Mouse (Mus musculus): Measurements from ENCODE around the gene Sspn. TPM values are rescaled to one million over a fixed set of nuclear protein-coding genes. Genes with fewer than 3 reads are reported as not detected.
A peak's percentile ranks its signal among the peaks of the same experiment; 100 is the strongest.

Sspn gene
- polyA plus RNA-seq, 1 experiment from 2014 or later = 15.9 TPM

DNA sequence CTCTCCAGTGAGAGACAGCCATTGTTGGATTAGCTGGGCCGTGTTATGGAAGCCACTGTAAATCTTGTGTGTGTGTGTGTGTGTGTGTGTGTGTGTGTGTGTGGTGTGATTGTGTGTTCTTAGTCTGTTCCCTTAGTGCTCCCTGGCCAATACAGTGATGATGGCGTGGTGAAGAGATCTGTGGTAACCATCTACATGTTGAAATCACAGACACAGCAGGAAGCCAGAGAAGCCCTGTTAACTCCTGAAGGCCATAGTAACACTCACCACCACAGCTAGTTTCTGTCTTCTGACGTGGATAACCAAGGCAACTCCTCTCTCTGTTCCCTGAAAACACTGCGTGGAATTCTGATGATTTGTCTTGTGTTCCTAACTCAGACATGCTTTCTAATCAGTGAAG lies 40.7 kb downstream of the Sspn start:
- no peak for TF ChIP-seq CTCF (IDR thresholded peaks at IDR 0.05)
- POLR2A ChIA-PET = interaction anchor here (1.0 kb wide), 1 partner anchor 152 kb away, joined by 4 read pairs; no protein-coding TSS in a partner anchor
- in situ Hi-C loops (cut with MboI; ENCODE audit: low pct_unique_long_range_greater_than_20kb) = no loop called here
- ATAC-seq (no peak), DNase-seq (ENCODE audit: low read depth, low spot score) (no peak)
- CTCF ChIA-PET = interaction anchor here (1.7 kb wide), 1 partner anchor 9 kb away, joined by 5 read pairs; no protein-coding TSS in a partner anchor
- H3K27me3 ChIP-seq = no peaks in the 10 kb centered on the region

DNA sequence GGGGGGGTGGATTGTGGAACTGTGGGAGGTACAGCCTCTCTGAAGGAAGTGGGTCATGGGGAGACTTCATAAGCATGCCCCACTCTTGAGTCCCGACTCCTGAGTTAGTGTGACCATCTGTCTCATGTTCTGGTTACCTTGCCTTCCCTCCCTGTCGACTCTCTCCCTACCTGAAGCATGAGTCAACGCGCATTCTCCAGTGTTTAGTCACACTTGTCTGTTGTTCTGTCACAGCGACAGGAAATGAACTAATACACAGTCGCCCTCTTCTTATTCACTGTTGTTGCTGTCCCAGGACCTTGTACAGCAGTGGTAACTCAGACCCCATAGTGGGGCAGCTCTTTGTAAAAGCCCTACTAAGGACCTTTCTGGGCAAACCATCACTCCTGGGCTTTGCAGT lies 41.4 kb downstream of the Sspn start:
- H3K27me3 ChIP-seq = no peaks in the 10 kb centered on the region
- TF ChIP-seq CTCF (IDR thresholded peaks at IDR 0.05) = no peak
- DNase-seq (ENCODE audit: low read depth, low spot score) (no peak), ATAC-seq (no peak)
- in situ Hi-C loops (cut with MboI; ENCODE audit: low pct_unique_long_range_greater_than_20kb) = no loop called here
- CTCF ChIA-PET = interaction anchor here (1.7 kb wide), 1 partner anchor 8 kb away, joined by 5 read pairs; no protein-coding TSS in a partner anchor
- POLR2A ChIA-PET = interaction anchor here (0.6 kb wide), 1 partner anchor 37 kb away, joined by 3 read pairs; no protein-coding TSS in a partner anchor

DNA sequence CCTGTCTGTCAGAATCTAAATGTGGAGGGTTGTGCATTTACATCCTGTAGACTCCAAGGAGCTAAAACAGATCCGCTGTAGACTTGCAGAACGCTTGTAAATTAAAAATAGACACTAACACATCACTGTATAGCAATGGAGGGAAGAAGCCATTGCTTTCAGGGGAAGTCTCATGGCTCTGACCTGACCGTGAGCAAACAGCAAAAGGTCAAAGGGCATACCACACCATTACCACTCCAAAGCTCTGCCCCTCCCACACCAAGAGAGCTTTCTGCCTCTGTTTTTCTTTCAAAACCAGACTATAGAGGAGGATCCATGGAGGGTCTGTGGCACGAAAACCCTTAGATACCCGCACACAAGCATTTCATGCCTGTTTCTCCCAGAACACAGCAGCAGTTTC lies 41.9 kb downstream of the Sspn start:
- POLR2A ChIA-PET = no interaction called here
- CTCF ChIA-PET = interaction anchor here (0.9 to 1.7 kb wide), 2 partner anchors 7 to 9 kb away, joined by 3 to 5 read pairs; no protein-coding TSS in a partner anchor
- DNase-seq (ENCODE audit: low read depth, low spot score) (no peak), ATAC-seq (no peak)
- TF ChIP-seq CTCF (IDR thresholded peaks at IDR 0.05) = no peak
- H3K27me3 ChIP-seq = no peaks in the 10 kb centered on the region
- in situ Hi-C loops (cut with MboI; ENCODE audit: low pct_unique_long_range_greater_than_20kb) = no loop called here

DNA sequence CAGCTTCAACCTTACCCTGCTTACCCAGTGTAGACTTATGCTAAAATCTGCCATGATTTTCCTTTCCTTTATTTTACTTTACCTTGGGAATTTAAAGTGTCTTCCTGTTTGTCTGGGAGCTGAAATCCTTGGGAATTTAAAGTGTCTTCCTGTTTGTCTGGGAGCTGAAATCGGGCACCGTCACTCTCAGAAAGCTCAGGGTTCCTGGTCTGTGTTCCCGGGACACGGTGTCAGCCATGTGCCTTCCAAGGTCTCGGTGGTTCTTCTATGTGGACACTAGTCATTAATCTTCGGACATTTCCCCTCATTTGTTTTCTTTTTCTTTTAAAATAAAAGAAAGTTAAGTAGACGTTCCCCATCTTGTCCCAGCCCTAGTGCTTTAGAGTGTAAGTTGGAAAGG lies 43.3 kb downstream of the Sspn start:
- CTCF ChIA-PET = interaction anchor here (2.5 kb wide), 1 partner anchor 14 kb away, joined by 6 read pairs; no protein-coding TSS in a partner anchor
- H3K27me3 ChIP-seq = no peaks in the 10 kb centered on the region
- no peak for ATAC-seq
- no peak for DNase-seq (ENCODE audit: low read depth, low spot score)
- POLR2A ChIA-PET = no interaction called here
- TF ChIP-seq CTCF (IDR thresholded peaks at IDR 0.05) = no peak
- in situ Hi-C loops (cut with MboI; ENCODE audit: low pct_unique_long_range_greater_than_20kb) = no loop called here

DNA sequence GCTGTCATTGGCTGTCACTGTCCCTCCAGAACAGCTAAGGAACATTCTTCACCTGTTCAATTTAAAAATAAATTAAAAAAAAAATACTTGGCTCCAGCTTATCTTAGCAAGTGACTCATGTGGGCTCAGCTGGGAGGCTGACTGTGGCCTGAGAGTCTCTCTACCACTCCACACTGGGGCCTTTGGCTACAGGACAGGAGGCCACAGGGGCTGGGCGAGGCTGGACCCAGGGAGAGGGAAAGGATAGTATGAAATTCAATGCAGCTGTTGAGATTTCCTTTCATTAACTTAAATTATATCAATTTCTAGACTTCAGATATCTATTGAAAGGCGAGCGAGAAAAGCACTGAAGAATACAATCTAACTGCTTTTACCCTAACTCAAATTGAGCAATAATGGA lies 45.9 kb downstream of the Sspn start:
- ChIA-PET POLR2A (interaction anchor here (0.6 to 2.0 kb wide), 3 partner anchors 9 to 113 kb away, joined by 4 to 6 read pairs (median 5); no protein-coding TSS in a partner anchor), CTCF (interaction anchor here (0.9 to 2.9 kb wide), 6 partner anchors 9 to 295 kb away, joined by 3 to 15 read pairs (median 3); no protein-coding TSS in a partner anchor)
- no peak for TF ChIP-seq CTCF (IDR thresholded peaks at IDR 0.05)
- no peak for ATAC-seq
- no peak for DNase-seq (ENCODE audit: low read depth, low spot score)
- no peaks in the 10 kb centered on the region for H3K27me3 ChIP-seq
- in situ Hi-C loops (cut with MboI; ENCODE audit: low pct_unique_long_range_greater_than_20kb) = no loop called here

DNA sequence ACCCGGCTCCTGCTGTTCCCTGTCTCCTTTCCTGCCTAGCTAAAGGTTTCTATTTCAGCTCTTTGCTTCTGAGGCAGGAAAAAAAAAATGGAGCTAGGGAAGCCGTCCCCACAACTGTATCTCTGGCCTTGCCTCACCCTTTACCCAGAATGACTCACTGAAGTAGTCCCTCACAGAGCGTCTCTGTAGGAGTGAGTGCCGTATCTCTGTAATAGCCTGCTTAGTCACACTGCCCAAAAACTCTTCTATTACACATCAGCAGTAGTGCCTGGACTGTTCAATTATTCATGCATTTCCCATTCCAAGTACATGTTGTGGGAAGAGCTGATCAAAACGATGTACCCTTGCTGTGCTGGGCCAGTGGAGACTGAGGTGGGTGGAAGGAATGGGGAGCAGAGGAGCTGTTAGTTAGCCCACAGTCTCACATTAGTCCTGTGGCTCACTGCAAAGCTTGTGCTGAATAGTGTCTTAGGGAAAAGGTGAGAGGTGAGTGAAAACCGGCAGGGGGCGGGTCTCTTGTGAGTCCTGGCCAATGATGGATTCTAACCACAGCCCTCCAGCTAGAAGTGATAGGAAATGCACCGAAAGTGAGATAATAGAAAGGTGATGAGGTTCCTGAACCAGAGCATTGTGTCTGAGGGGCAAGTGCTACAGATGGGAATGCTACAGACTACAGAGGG lies 46.5 kb downstream of the Sspn start:
- CTCF ChIA-PET = interaction anchor here (0.9 to 2.9 kb wide), 5 partner anchors 9 to 294 kb away, joined by 3 to 15 read pairs (median 3); no protein-coding TSS in a partner anchor
- no peaks in the 10 kb centered on the region for H3K27me3 ChIP-seq
- ATAC-seq (peak; percentile 97), DNase-seq (ENCODE audit: low read depth, low spot score) (no peak)
- in situ Hi-C loops (cut with MboI; ENCODE audit: low pct_unique_long_range_greater_than_20kb) = no loop called here
- POLR2A ChIA-PET = interaction anchor here (1.4 to 2.0 kb wide), 2 partner anchors 10 to 114 kb away, joined by 5 to 6 read pairs; no protein-coding TSS in a partner anchor
- no peak for TF ChIP-seq CTCF (IDR thresholded peaks at IDR 0.05)

DNA sequence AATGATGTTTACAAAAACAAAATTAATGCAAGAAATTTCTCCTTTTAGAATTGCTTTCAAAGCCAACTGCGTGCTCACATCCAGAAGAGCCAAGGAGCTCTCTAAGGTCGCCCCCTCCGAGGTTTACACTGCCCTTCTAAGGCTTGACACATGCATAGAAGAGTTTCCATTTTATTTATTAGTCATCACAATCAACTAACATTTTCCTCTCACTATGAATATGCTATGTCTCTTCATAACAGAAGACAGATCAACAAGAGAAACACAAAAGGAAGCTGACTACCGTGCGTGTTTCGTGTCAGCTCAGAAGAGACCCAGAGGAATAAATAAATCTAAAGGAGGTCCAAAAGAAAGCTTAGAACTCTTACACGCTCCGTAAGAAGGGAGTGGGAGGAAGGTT lies 49.6 kb downstream of the Sspn start:
- DNase-seq (ENCODE audit: low read depth, low spot score) (no peak), ATAC-seq (no peak)
- POLR2A ChIA-PET = no interaction called here
- in situ Hi-C loops (cut with MboI; ENCODE audit: low pct_unique_long_range_greater_than_20kb) = no loop called here
- no peak for TF ChIP-seq CTCF (IDR thresholded peaks at IDR 0.05)
- no peaks in the 10 kb centered on the region for H3K27me3 ChIP-seq
- CTCF ChIA-PET = interaction anchor here (0.7 to 2.0 kb wide), 6 partner anchors 8 to 781 kb away, joined by 3 to 5 read pairs (median 3); partner anchors contain the start of gene Sspn

DNA sequence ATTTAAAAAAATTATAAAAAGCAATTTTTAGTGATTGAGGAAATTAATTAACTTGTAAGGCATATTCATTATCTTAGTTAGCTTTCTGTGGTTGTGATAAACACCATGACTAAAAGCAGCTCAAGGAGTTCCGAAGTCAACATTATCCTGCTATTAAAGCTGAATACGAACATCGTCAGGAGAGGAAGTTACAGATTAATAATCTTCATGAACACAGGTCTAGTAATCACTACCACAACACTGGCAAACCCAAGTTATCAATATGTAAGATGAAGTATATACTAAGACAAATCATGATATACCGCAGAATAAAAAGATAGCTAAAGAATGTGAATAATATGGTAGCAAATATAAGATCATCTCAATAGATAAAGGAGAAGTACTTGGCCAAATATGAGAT lies 50.9 kb downstream of the Sspn start:
- ChIA-PET CTCF (interaction anchor here (1.0 to 1.5 kb wide), 4 partner anchors 9 to 290 kb away, joined by 3 read pairs; no protein-coding TSS in a partner anchor), POLR2A (no interaction called here)
- no peak for ATAC-seq
- no peak for DNase-seq (ENCODE audit: low read depth, low spot score)
- H3K27me3 ChIP-seq = no peaks in the 10 kb centered on the region
- in situ Hi-C loops (cut with MboI; ENCODE audit: low pct_unique_long_range_greater_than_20kb) = no loop called here
- TF ChIP-seq CTCF (IDR thresholded peaks at IDR 0.05) = no peak

DNA sequence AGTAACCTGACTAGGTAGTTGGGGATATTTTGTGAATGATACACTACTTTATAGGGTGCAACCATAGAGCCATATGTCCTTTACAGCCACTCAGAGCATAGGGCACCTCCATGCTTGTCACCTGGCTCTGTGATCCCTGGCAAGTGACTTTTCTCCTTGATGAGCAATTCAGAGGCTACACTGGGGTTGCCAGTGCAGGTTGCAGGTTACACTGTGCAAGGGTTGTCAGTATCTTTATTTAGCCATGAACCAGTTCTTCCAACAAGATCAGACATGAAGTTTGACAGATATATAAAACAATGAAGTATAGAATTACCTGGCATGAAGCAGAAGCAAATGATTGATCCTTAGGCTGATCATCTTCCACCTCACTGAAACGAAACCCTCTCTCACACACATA lies 59.1 kb downstream of the Sspn start:
- CTCF ChIA-PET = interaction anchor here (2.6 to 2.9 kb wide), 2 partner anchors 9 to 12 kb away, joined by 13 to 15 read pairs; no protein-coding TSS in a partner anchor
- POLR2A ChIA-PET = no interaction called here
- DNase-seq (ENCODE audit: low read depth, low spot score) = no peak
- in situ Hi-C loops (cut with MboI; ENCODE audit: low pct_unique_long_range_greater_than_20kb) = no loop called here
- no peaks in the 10 kb centered on the region for H3K27me3 ChIP-seq
- no peak for ATAC-seq
- TF ChIP-seq CTCF (IDR thresholded peaks at IDR 0.05) = no peak

DNA sequence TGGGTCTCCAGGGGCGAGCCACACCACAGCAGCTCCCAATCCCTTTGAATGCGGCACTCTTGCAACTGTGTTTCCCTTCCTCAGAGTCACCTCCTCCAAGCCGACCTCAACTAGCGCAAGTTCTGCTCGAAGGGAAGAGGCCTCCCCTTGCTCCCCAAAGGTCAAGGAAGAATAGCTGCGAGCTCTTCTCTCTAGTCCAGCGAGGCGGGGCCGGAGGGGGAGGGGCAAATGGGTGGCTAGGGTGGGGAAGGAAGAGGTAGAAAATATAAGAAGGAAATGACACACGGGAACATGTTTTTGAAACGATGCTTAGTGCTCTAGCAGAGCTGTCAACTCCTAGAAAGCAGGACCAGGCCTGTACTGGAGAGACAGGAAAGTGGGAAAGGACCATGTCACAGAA lies 61.1 kb downstream of the Sspn start:
- no peak for DNase-seq (ENCODE audit: low read depth, low spot score)
- in situ Hi-C loops (cut with MboI; ENCODE audit: low pct_unique_long_range_greater_than_20kb) = no loop called here
- TF ChIP-seq CTCF (IDR thresholded peaks at IDR 0.05) = no peak
- ChIA-PET CTCF (interaction anchor here (1.3 to 1.7 kb wide), 3 partner anchors 11 to 279 kb away, joined by 3 to 4 read pairs (median 3); no protein-coding TSS in a partner anchor), POLR2A (interaction anchor here (0.6 kb wide), 2 partner anchors 17 to 88 kb away, joined by 3 to 9 read pairs; no protein-coding TSS in a partner anchor)
- no peaks in the 10 kb centered on the region for H3K27me3 ChIP-seq
- ATAC-seq = no peak

DNA sequence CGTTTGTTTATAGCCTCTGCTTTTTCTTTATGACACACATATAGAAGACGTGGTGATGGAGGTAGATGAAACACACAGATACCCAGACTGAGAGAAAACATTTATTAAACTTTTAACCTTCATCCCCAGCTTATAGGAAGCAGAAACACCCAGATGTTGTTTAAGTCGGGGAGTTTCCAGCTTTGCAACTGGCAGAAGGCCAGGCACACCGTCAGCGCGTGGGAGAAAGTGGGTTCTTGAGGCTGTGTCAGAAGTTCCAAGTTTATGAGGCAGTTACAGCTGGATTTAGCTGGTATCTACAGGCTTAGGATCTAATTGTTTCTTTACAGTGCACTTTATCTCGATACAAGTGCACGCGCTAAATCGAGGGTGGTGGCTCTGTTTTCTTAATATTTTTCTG lies 61.5 kb downstream of the Sspn start:
- CTCF ChIA-PET = interaction anchor here (1.1 to 1.7 kb wide), 4 partner anchors 12 to 279 kb away, joined by 3 to 4 read pairs (median 3); no protein-coding TSS in a partner anchor
- in situ Hi-C loops (cut with MboI; ENCODE audit: low pct_unique_long_range_greater_than_20kb) = no loop called here

More for the DNA sequence above, 61.5 kb downstream of the Sspn start:
- ATAC-seq (no peak), DNase-seq (ENCODE audit: low read depth, low spot score) (peak; percentile 78)
- H3K27me3 ChIP-seq = no peaks in the 10 kb centered on the region
- POLR2A ChIA-PET = interaction anchor here (0.6 kb wide), 1 partner anchor 16 kb away, joined by 3 read pairs; no protein-coding TSS in a partner anchor
- no peak for TF ChIP-seq CTCF (IDR thresholded peaks at IDR 0.05)

Measured in Patski (cell line).